Mouse (Mus musculus) adipocyte (in vitro differentiated cells): ENCODE data around the gene Kcnmb3.
A peak's percentile ranks its signal among the peaks of the same experiment; 100 is the strongest.

Source experiments
- DNase-seq: peaks from one replicate; pipeline ENCODE4 v3.0.0-alpha.2; 2016; ENCODE audit warnings: low spot score

Gene Kcnmb3

DNA sequence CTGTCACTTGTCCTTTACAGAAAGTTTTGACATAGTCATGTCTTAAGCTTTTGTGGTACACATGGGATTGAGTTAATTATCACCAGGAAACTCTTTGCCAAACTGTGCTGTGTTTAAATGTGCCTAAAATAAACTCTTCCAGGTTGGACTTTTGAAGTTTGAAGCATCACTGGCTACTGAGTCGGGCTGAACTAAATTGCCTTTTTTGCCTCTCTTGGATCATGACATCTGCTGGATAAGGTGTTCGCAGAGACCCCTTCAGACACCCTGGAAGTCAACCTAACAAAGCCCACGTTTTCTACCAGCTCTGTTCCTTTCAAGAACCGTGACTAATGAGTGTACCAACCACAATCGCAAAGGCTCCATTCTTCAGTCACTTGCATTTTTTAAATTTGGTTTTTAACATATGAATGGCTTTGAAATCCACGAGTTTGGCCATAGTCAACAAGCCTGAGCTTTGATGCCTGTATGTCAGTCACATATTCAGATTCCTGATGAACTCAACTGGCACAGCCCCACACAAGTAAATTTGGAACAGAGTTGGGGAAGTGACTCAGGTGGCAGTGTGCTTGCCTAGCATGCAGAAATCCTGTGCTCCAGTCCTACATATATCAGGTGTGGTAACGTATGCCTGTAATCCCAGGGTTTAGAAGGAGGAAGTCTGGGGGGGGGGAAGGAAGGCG, 3.2 kb upstream of the Kcnmb3 start:
- no peak for DNase-seq

DNA sequence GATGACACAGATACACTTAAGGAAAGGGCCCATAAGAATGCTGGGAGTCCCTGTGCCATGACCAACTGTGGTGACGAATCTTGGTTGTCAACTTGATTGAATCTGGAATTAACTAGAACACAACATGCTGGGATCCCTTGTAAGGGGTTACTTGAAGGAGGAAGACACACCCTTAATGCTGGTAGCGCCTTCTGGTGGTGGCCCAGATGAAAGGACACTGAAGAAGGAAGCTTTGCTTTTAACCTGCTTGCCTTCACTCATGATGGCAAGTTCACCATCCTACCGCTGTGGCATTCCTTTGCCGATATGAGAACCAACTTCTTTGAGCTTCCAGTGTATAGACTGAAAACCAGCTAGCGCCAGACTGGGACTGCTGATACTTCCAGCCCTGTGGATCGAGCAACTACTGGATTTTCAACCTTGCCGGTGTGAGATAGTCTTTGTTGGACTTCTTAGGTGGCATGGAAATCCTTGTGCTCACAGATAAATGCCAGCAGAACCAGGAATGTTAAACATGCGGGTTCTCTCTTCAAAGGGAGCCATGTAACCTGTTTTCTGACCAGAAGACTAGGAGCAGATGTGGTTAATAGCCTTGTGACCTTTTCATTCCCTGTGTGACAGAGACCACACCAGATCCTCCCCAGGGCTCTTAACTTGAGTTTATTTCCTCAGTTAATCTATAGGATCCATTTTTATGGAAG, 2.5 kb upstream of the Kcnmb3 start:
- no peak for DNase-seq

DNA sequence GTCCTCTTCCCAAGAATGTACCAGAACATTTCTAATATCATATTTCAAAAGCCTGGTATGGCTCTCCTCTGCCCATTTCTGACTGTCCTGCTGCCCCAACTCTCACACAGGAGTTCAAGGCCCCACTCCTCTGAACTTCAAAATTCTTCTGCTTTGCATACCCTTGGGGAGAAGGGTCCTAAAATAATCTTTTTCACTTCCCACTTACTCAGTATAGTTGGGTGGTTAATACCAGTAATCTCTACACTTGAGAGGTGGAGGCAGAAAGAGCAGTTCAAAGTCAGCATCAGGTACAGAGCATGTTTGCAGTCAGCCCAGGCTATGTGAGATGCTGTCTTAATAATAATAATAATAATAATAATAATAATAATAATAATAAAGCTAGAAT, 1.1 kb downstream of the Kcnmb3 start:
- no peak for DNase-seq

DNA sequence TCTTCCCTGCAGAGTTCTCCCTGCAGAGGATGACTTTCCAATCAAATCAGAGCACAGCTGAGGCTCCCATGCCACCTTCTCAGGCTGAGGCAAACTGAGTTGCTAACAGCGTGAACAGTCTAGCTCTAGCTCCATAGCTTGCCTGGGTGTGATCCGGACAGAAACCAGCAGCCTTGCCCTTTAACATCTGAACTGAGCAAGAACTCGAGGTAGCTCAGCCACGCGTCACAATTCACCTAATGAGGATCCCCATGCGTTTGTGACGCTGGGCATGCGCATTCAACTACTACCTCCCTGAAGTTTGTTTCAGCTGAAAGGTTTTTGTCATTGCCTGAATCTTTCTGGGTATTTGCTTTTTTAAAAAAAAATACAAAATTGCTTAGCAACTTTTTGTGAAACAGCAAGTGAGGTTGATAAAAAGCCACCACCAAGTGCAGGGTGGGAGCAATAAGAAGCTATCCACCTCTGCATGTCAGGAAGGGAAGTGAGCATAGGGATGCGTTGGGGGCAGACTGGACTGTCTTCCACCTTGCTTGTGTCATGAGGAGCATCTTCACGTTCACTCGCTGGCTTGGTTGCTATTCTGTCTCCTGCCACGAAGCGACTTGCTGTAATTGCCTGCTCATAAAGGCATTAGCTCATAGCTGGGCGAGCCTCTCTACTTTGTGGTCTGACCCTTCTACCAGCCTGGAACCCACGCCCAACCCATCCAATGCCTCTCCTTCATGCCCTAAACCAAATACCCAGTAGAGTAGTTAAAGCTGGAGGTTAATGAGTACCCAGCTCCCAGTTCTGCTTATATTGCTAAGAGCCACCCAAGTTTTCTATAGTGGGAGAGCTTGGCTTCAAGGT, 1.7 kb downstream of the Kcnmb3 start:
- no peak for DNase-seq

DNA sequence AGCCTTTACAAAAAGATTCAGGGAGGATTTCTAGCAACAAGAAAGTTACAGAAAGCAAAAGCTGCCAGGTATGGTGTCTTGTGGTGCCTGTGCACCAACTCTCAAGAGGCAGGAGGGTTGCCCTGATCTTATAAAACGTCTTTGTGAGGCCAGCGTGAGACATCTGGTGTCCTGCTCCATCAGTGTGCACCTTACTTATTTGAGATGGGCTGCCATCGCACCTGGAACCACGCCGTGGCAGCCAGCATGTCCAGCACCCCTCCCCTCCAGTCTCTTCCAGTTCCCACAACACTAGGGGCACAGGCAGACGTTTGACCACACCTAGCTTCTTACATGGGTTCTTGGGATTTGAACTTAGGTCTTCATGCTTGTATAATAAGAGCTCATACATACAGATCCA, 3.9 kb downstream of the Kcnmb3 start:
- DNase-seq: no peak

DNA sequence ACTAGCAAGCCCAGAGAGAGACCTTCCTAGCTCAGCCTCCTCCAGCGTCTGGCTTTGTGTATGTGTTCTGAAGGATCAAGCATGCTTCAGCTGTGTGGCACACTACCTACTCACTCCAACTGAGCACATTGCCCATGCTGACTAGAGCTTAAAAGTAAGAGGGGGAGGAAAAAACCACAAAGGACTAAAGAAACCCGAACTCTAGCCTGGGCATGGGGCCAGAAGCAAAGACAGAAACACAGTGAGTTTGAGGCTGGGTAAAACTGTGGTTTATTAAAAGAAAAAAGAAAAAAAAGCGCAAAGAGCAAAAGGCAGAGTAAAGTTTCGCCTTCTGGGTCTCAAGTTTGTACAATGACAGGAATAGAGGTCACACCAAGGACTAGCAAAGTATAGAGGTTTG, 5.5 kb downstream of the Kcnmb3 start:
- DNase-seq: peak; percentile 39

DNA sequence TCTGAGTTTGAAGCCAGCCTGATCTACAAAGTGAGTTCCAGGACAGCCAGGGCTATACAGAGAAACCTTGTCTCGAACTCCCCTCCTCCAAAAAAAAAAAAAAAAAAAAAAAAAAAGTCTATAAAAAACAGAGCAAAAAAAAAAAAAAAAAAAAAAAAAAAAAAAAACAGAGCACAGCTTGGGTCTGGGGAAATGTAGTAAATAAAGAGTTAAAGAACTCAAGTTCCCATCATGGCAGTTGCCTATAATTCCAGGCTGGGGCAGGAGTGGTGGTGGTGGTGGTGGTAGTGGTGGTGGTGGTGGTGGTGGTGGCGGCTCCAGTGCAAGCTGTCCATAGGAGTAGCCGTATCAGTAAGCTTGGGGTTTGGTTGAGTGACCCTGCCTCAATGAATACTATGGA, 9.0 kb downstream of the Kcnmb3 start:
- no peak for DNase-seq

DNA sequence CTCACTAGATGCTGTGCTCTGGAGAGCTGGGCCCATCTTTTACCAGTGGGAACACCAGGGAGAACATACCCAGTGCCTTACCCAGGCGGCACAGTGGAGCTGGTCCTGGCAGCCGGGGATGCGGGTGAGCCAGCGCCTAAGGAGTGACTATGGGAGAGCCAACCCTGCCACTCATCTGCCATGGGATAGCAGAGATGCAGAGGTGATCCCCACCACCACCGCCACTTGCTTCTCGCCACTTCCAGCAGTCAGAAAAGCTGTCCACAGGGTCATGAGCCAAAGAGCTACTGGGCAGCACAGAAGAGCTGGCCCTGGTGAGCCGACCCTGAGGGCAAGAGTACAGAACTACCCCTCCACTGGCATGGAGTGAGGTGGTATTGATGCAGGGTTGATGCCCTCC, 12.1 kb downstream of the Kcnmb3 start:
- no peak for DNase-seq

DNA sequence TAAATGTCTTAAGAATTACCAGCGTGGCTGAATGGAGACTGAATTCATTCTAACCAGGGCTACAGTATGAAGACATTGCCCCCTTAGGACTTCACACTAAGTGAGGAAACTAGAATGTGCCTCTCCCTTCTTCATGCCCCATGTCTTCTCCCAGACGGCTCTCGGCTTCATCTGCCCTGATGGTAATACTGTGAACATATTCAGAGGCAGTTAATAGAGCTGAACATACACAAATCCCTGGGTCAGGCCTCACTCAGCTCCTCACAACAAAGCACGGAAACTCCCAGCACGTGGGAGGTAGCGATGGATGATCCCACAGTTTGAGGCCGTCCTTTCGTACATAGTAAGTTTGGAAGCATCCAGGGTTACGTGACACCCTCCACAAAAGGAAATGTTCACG, 18.8 kb downstream of the Kcnmb3 start:
- DNase-seq: no peak

DNA sequence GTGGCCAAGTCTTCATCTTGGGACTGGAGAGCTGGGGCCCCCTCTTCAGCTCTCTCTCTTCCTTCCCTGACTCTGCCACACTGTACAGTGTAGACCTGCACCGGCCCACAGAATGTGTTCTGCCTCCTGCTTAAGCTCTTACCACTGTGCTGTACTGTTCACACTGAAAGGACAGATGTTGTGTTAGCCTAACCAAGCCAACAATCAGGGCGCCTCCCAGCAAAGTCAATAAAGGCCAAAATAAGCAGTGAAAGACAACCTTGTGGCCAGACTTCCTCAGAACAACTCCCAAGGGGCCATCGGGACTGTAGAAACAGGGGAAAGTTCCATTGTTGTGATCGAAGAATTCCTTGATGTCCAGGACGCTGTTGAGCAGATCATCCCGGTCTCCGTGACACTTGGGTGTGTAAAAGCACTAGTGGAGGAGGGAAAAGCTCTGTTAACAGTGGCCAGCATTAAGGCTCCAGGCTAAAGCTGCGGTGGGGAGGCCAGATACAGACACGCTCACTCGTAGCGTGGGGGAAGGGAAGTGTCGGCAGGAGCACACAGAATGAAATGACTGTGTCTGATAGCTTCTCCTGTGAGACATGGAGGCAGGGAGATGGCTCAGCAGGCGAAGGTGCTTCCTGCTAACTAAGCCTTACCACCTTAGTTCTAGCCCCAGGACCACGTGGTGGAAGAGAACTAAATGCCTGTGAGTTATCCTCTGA, 19.7 kb downstream of the Kcnmb3 start:
- DNase-seq: peak; percentile 56

DNA sequence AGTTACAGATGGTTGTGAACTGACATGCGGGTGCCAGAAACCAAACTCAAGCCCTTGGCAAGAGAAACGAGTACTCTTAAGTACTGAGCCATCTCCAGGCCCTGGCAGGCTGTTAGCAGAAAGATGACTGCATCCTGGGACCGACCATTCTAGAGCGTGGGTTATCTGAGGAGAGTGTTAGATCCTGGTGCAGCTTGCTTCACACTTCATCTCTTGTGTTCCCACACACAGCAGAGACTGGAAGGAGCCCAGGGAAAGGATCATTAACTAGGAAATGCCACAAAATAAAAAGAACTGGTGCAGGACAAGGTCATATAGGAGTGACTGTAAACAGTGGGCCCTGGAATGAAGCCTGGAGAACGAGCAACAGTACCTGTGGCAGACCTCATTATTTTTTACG, 20.9 kb downstream of the Kcnmb3 start:
- peak; percentile 10 for DNase-seq

DNA sequence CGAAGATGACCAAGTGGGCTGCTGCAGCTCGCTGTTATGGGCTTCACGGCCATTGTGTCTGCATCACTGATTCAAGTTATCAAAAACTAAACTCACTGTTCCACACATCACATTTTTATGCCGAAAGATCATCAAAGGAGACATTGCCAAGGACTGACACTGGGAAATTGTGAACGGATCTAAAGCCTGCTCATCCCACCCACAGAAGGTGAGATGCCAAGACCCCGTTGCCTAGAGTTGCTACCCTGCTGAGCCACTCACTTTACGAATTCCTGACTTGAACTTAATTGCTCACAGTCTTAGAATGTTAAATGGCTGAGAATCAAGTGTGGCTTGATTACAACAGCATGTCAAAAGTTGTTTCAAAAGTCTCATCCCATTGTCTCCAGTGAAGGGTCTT, 21.6 kb downstream of the Kcnmb3 start:
- no peak for DNase-seq

DNA sequence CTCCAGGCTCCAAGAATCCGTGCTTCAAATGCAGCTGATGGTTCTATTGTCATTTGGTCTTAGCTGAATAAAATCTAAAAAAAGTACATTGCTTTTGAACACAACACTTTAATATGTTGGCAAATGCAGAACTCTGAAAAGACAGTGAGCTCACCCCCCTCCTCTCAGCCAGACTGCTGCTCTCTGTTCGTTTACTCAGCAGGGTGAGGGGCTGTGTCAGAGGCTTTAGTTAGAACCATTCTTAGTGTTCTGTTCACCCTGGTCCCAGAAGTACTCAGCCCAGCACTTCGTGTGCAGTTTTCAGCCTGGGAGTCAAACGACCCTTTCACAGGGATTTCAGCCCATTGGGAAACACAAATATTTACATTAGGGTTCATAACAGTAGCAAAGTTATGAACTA, 23.6 kb downstream of the Kcnmb3 start:
- DNase-seq: no peak

DNA sequence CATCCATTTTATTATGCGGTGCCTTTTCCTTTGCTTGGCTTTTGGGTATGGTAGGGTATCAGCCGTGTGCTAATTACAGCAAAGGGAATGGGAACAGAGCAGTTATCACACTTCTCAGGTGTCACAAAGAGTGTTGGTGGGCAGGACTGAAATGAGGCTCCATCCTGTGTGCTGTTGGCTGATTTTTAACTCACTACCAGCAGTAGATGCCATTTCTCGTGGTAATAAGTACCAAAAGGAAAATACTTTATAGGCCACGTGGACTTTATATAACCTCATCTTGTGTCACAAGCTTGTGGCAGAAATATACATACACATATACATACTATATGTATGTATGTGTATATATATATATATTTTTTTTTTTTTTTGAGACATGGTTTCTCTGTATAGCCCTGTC, 24.7 kb downstream of the Kcnmb3 start:
- DNase-seq: no peak

DNA sequence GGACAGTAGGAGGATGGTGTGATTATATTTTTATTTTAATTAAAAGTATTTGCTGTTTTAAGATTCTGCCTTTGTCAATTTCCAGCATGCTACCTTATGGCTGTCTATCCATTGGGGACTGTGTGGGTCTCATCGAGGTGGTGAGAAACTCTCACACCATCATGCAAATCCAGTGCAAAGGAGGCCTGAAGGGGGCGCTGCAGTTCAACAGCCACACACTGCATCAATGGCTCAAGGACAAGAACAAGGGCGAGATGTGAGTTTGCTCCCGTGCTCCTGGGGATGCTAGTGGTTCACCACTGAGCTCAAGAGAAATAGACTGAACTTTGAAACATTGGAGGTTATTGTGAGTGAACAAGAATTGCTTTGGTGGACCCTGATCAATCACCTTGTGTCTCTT, 32.3 kb downstream of the Kcnmb3 start:
- DNase-seq: peak; percentile 28

DNA sequence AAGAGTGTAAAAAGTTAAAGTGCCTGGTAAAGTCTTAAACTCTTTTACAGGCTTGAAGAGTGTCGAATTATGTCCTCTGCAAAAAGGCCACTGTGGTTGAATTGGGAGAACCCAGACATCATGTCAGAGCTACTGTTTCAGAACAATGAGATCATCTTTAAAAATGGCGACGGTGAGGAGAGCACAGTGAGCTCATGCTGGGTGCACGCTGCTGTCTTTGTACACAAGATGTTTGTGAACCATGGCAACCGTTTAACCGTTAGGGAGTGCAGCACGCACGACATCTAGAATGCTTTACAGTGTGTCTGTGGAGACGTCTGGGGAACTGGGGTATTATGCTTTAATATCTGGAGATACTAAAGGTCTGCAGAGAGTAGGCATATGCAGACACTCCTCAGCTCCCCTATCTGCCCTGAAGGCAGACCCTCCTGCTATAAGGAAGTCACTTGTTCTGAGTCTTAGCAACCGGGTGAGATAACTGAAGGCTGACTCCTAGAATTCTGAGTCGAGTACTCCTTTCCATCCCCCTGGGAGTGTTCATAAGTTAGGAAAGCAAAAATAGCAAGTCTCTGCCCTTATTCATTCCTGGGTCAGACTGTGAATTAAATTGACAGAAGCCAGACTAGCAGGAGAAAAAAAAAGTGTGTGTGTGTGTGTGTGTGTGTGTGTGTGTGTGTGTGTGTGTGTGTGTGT, 37.6 kb downstream of the Kcnmb3 start:
- DNase-seq: no peak

DNA sequence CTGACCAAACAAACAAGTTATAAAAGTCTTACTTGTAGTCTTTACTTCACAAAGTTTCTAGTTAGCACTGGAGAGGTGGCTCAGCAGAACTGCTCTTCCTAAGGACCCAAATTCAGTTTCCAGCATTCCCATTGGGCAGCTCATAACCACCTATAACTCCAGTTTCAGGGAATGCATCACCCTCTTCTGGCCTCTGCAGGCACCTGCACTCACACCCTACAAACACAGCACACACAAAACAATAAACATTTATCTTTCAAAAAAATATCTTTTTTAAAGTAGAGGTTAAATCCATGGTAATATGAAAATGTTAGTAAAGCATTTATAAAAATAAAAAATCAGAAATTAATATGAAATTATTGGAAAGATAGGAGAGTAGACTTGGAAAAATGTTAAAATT, 50.3 kb downstream of the Kcnmb3 start:
- DNase-seq: no peak

DNA sequence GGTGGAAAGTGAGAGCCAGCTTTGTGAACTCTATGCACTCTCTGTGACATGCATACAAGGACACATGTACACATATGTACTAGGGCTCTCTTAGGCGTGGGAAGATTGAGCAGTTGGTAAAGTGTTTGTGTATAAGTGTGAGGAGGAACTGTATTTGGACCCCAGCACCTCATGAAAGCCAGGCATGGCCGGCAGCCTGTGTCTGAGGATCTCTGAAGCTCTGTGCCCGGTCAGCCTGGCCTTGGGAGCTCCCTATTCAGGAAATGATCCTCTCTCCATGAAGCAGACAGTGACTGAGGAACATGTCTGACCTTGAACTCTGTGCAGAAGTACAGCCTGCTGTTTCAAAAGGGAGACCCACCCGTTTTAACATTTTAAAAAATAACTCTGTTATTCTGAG, 53.3 kb downstream of the Kcnmb3 start:
- DNase-seq: no peak

DNA sequence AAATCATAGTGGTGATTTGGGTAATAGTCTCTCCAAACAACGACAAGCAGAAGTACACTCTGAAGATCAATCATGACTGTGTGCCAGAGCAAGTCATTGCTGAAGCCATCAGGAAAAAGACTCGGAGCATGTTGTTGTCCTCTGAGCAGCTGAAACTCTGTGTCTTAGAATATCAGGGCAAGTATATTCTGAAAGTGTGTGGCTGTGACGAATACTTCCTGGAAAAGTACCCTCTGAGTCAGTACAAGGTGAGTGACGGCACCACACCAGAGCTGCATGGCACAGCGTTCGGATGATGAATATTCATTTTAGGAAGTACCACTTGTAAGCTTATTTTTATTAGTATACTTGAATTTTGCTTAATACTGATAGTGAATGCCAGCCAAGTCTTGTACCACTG, 54.2 kb downstream of the Kcnmb3 start:
- no peak for DNase-seq

DNA sequence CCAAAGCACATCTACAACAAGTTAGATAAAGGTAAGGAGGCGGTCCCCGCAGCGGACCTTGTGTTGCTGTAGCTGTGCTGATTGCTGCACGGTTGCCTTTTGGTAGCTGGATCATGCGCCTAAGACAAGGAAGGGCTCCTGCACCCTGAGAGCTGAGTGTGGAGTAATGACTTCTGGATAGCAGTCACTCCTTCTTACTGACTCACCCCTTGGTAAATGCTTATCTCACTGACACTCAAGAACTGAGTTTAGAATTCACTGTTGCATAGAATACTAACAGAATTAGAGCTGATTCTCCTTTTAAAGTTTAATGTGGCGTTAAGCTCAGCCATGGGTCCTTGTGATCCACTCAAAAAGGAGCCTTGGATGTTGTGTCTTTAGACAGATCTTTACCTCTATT, 54.7 kb downstream of the Kcnmb3 start:
- no peak for DNase-seq

DNA sequence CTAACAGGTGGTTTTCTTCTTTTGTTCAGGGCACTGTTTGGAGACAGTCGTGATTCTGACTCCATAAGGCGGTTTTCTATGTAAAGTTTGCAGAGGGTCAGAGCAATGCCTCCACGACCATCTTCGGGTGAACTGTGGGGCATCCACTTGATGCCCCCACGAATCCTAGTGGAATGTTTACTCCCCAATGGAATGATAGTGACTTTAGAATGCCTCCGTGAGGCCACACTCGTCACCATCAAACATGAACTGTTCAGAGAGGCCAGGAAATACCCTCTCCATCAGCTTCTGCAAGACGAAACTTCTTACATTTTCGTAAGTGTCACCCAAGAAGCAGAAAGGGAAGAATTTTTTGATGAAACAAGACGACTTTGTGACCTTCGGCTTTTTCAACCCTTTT, 55.9 kb downstream of the Kcnmb3 start:
- no peak for DNase-seq

DNA sequence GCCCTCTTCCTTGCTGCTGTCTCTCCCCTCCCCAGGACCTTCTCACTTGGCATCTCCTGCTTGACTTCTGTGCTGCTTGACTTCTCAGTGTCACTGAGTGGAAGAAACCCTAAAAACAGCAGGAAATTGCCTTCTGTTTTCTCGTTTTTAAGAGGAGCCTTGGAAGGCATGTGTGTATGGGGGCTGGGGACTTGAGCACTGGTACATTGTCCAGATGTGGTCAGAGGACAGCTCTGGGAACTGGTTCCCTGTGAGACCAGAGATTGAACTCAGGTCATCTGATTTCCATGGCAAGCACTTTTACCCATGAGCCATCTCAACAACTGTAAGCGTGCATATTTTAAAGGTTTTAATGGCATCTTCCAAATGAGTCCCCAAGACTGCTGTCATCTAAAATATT, 58.0 kb downstream of the Kcnmb3 start:
- peak; percentile 64 for DNase-seq
